Mouse (Mus musculus) neural tube, embryonic 11.5 days (tissue): ENCODE results near the gene Dpm3. TPM values are rescaled to one million over a fixed set of nuclear protein-coding genes. Genes with fewer than 3 reads are reported as not detected.
A peak's percentile ranks its signal among the peaks of the same experiment; 100 is the strongest.

Experiments
- ATAC-seq: fragments of 200-750 bp; cut with Nextera tagmentation; 2 replicates; pipeline ENCODE4 v1.8.0; 2017; ENCODE audit warnings: moderate number of reproducible peaks, mild to moderate bottlenecking, moderate TSS enrichment, moderate library complexity; ENCODE audit not compliant: insufficient read depth, low FRiP score, low TSS enrichment
- DNase-seq: peaks from one replicate; pipeline ENCODE4 v3.0.0-alpha.2; 2015; ENCODE audit warnings: low spot score
- H3K27ac ChIP-seq: fragments of 300-500 bp; sonication (generic); 2 replicates; pipeline ENCODE4 v1.5.1; 2014; ENCODE audit warnings: low read depth, mild to moderate bottlenecking, low read length
- H3K27me3 ChIP-seq: fragments of 300-500 bp; sonication (generic); 2 replicates; pipeline ENCODE4 v1.6.1; 2014; ENCODE audit warnings: mild to moderate bottlenecking, low read length, mixed read lengths; ENCODE audit not compliant: control insufficient read depth, insufficient read depth
- H3K36me3 ChIP-seq: fragments of 300-500 bp; sonication (generic); 2 replicates; pipeline ENCODE4 v1.6.1; 2014; ENCODE audit warnings: mild to moderate bottlenecking, low read length, moderate library complexity, mixed read lengths; ENCODE audit not compliant: control insufficient read depth, insufficient read depth
- H3K4me1 ChIP-seq: fragments of 300-500 bp; sonication (generic); 2 replicates; pipeline ENCODE4 v1.6.1; 2014; ENCODE audit warnings: low read length, mixed read lengths; ENCODE audit not compliant: control insufficient read depth, insufficient read depth
- H3K4me2 ChIP-seq: fragments of 300-500 bp; sonication (generic); 2 replicates; pipeline ENCODE4 v1.6.1; 2014; ENCODE audit warnings: low read depth, mild to moderate bottlenecking, moderate library complexity
- H3K4me3 ChIP-seq: fragments of 300-500 bp; sonication (generic); 2 replicates; pipeline ENCODE4 v1.5.1; 2014; ENCODE audit warnings: low read depth, low read length
- H3K9ac ChIP-seq: fragments of 300-500 bp; sonication (generic); 2 replicates; pipeline ENCODE4 v1.6.1; 2014; ENCODE audit warnings: mild to moderate bottlenecking, low read length
- H3K9me3 ChIP-seq: fragments of 300-500 bp; sonication (generic); 2 replicates; pipeline ENCODE4 v1.6.1; 2016; ENCODE audit warnings: low read length; ENCODE audit not compliant: control insufficient read depth
- WGBS: fragments of 180-500 bp; shearing (Covaris S2); extraction: QIAGEN DNeasy Blood & Tissue Kit; methylation state at CpG from one replicate; pipeline ENCODE4 v1.1.7; 2014; 5-methylcytosine and 5-hydroxymethylcytosine counted together
- microRNA counts: library from miRNA; unstranded; fragments of <30 nt; microRNA quantifications from one replicate; lab custom pipeline; 2015
- microRNA-seq: library from miRNA; unstranded; fragments of <30 nt; microRNA quantifications from one replicate; pipeline ENCODE4, GENCODE M21; 2016
- polyA plus RNA-seq: library from polyadenylated mRNA; unstranded; fragments of >200 nt; fragmentation: Nextera tagmentation; extraction: Ambion mirVana; gene quantifications from 2 replicates; pipeline ENCODE4 v1.2.1, GENCODE M21; 2014

Gene Dpm3
- polyA plus RNA-seq, 1 experiment from 2014 or later = 86.1 TPM

DNA sequence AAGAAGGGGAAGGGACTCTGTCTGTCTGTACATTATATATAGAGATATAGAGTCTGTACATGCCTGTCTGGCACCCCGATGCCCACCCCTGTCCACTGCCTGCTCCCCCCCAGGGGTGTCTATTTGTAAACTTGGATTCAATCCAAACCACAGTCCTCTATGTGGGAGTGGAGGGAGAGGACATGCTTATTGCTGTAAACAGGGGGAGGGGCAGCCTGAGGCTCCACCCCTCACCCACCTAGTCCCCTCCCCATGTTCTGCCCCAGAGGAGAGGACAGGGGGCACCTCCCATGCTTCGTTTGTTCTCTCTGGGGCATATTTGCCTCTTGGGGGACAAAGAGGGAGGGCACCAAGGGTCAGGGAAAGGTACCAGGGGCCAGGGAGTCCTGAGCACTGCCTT, 55.6 kb downstream of the Dpm3 start:
- H3K4me1 ChIP-seq = peaks cover 29% of the 10 kb centered on the region
- H3K4me3 ChIP-seq = no peak overlapping the region
- peaks cover 32% of the 10 kb centered on the region for H3K27me3 ChIP-seq
- H3K36me3 ChIP-seq = no peaks in the 10 kb centered on the region
- WGBS = 50% methylated on average over 2 of the region's 2 CpGs
- H3K9me3 ChIP-seq = no peaks in the 10 kb centered on the region
- H3K9ac ChIP-seq = no peak overlapping the region
- ATAC-seq = no peak
- no peak overlapping the region for H3K27ac ChIP-seq
- H3K4me2 ChIP-seq = peak overlapping the region; percentile 48; the same call in 1 of the 2 replicates
- DNase-seq = no peak

DNA sequence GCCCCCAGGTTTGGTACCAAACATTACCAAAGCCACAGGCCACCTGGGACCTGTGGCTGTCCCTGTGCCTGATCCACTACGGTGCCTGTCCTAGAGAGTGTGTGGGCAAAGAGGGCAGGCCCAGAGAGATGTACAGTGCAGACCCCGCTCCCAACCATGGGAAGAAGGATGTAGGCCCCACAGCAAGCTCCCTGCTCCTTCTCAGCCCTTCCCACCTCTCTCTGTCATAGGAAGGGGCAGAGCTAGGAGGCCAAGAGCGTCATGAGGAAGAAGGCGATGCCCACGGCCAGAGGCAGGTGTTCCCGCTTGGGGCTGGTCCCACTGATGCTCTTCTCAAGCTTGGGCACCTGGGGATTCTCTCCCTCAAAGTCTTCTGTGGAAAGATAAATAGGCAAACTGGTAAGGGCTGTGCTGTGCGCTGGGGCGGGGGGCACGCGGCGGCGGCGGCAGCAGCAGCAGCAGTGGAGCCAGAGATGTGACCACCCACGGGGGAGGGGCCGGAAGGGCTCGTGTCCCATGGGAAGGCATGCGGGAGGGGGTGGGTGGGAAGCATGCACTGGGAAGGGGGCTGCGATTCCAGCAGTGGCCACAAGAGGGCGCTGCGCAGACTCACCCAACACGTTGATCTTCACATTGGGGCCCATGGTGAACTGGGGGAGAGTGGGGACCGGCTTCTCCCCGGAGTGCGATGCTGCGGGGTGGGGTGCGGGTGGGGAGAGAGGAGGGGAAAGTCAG, 56.2 kb downstream of the Dpm3 start:
- peak; percentile 89 for DNase-seq
- no peak overlapping the region for H3K27ac ChIP-seq
- H3K9me3 ChIP-seq = no peaks in the 10 kb centered on the region
- peaks cover 38% of the 10 kb centered on the region for H3K27me3 ChIP-seq
- H3K36me3 ChIP-seq = no peaks in the 10 kb centered on the region
- H3K4me2 ChIP-seq = peak overlapping the region; percentile 48
- H3K4me3 ChIP-seq = peak overlapping the region; percentile 24
- peak; percentile 25 for ATAC-seq
- peak overlapping the region; percentile 35 for H3K9ac ChIP-seq
- peaks cover 35% of the 10 kb centered on the region for H3K4me1 ChIP-seq
- WGBS = 6% methylated on average over 22 of the region's 26 CpGs

DNA sequence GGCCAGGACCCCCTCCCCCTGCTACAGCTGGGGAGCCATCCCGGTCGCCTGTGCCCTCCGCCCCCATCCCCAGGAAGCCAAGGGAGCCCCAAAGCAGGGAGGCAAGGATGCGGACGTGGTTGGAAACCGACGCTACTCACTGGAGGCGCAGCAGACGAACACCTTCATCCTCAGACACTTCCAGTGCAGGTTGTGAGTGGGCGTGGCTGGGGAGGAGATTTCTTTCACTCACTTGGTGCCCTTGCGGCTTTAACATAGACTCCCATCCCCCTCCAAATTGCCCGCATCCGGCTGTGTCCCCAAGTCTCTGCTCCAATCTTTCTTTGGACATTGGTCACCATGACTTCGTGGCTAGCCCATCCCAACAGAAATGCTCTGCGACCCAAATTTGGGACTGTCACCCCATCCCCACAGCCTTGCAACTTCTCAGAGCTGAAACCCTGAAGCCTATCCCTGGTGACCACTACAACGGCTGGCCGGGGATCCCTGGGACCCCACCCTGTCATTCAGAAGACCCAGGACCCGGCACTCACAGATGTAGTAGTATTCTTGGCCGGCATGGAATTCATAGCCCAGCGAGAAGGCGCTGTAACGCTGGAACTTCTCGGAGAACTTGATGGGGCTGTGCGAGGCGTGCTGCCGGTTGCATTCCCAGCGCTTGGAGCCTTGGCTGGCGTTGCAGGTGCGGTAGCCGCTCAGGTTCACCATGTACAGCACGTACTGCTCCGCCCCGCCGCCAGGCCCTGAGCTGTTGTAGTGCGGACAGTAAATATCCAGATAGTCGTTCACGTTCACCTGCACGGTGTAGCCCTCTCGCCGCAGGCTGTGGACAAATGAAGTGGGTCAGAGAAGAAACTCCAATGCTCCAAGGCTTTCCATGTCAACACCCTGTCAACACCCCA, 57.0 kb downstream of the Dpm3 start:
- Histone ChIP-seq H3K9me3 (no peaks in the 10 kb centered on the region), H3K27ac (no peak overlapping the region), H3K4me2 (peak overlapping the region; percentile 48), H3K36me3 (no peaks in the 10 kb centered on the region), H3K9ac (no peak overlapping the region; the same call in 1 of the 2 replicates), H3K4me1 (peaks cover 43% of the 10 kb centered on the region), H3K27me3 (peaks cover 45% of the 10 kb centered on the region), H3K4me3 (peak overlapping the region; percentile 24; the same call in 1 of the 2 replicates)
- no peak for DNase-seq
- no peak for ATAC-seq
- 9% methylated on average over 40 of the region's 40 CpGs for WGBS

MicroRNA genes within 50 kb of the gene (microRNA counts, 519-probe panel; counts per million panel counts)
- microRNA mmu-miR-92b (lab: Ali Mortazavi, UCI) = 4,841 counts per million, percentile 87 among the panel's probes with 10 or more counts

Small RNA genes lying within 50 kb of the gene (microRNA-seq; reads per million reads assigned to microRNA genes)
- 4,972 reads per million, percentile 92 among the genes with 10 or more reads in this experiment for gene Mir92b

Other genes starting within 250 kb of the Dpm3 start
- gene Rusc1, start 166.0 kb upstream of the Dpm3 start, polyA plus RNA-seq = 39.2 and 48.9 TPM in 2 replicates
- 0.12 TPM in 1 of 2 replicates, not detected in the other for gene Gm43738, start 158.3 kb upstream of the Dpm3 start, polyA plus RNA-seq
- gene Fdps, start 157.4 kb upstream of the Dpm3 start, polyA plus RNA-seq = 384 TPM in 2 replicates
- 1.5 and 2.4 TPM in 2 replicates for gene Pklr, start 123.2 kb upstream of the Dpm3 start, polyA plus RNA-seq
- gene Hcn3, start 99.2 kb upstream of the Dpm3 start, polyA plus RNA-seq = 5.2 and 7.5 TPM in 2 replicates
- 26.5 and 32.3 TPM in 2 replicates for gene Clk2, start 94.6 kb upstream of the Dpm3 start, polyA plus RNA-seq
- gene Scamp3, start 81.9 kb upstream of the Dpm3 start, polyA plus RNA-seq = 91.2 and 92.8 TPM in 2 replicates
- gene Fam189b, start 76.2 kb upstream of the Dpm3 start, polyA plus RNA-seq = 32.5 and 36.9 TPM in 2 replicates
- gene Gba, start 56.4 kb upstream of the Dpm3 start, polyA plus RNA-seq = 44.4 and 46.5 TPM in 2 replicates
- 26.3 and 26.6 TPM in 2 replicates for gene Thbs3, start 44.2 kb upstream of the Dpm3 start, polyA plus RNA-seq
- 181 and 202 TPM in 2 replicates for gene Mtx1, start 32.3 kb upstream of the Dpm3 start, polyA plus RNA-seq
- 1.6 and 1.8 TPM in 2 replicates for gene Muc1, start 30.3 kb upstream of the Dpm3 start, polyA plus RNA-seq
- gene Krtcap2, start 13.4 kb upstream of the Dpm3 start, polyA plus RNA-seq = 237 and 255 TPM in 2 replicates
- 11.6 and 12.8 TPM in 2 replicates for gene Trim46, start 13.0 kb upstream of the Dpm3 start, polyA plus RNA-seq
- gene Slc50a1, start 11.2 kb downstream of the Dpm3 start, polyA plus RNA-seq = 33.8 and 37.6 TPM in 2 replicates
- gene Efna1, start 21.8 kb downstream of the Dpm3 start, polyA plus RNA-seq = 13.7 and 15.9 TPM in 2 replicates
- gene Efna3, start 63.6 kb downstream of the Dpm3 start, polyA plus RNA-seq = 32.7 and 36.5 TPM in 2 replicates
- 20.5 and 21.6 TPM in 2 replicates for gene Efna4, start 78.7 kb downstream of the Dpm3 start, polyA plus RNA-seq
- 16.3 and 18.3 TPM in 2 replicates for gene Adam15, start 90.6 kb downstream of the Dpm3 start, polyA plus RNA-seq
- 0.20 TPM in 1 of 2 replicates, not detected in the other for gene Dcst2, start 102.6 kb downstream of the Dpm3 start, polyA plus RNA-seq
- gene Dcst1, start 105.9 kb downstream of the Dpm3 start, polyA plus RNA-seq = 0.31 and 0.41 TPM in 2 replicates
- 0.25 and 0.54 TPM in 2 replicates for gene Zbtb7b, start 135.4 kb downstream of the Dpm3 start, polyA plus RNA-seq
- gene Lenep, start 143.4 kb downstream of the Dpm3 start, polyA plus RNA-seq = 0.13 and 0.73 TPM in 2 replicates
- gene Flad1, start 152.5 kb downstream of the Dpm3 start, polyA plus RNA-seq = 29.4 and 30.9 TPM in 2 replicates
- gene Cks1b, start 159.0 kb downstream of the Dpm3 start, polyA plus RNA-seq = 432 and 463 TPM in 2 replicates
- 43.9 and 48.0 TPM in 2 replicates for gene Shc1, start 159.1 kb downstream of the Dpm3 start, polyA plus RNA-seq
- 55.7 and 59.8 TPM in 2 replicates for gene Pygo2, start 170.9 kb downstream of the Dpm3 start, polyA plus RNA-seq
- gene Pbxip1, start 177.3 kb downstream of the Dpm3 start, polyA plus RNA-seq = 8.6 and 9.1 TPM in 2 replicates
- gene Pmvk, start 195.2 kb downstream of the Dpm3 start, polyA plus RNA-seq = 71.8 and 74.5 TPM in 2 replicates